Mouse (Mus musculus) gastrocnemius, postnatal 14 days (tissue): ENCODE results near the gene Pgghg. TPM values are rescaled to one million over a fixed set of nuclear protein-coding genes. Genes with fewer than 3 reads are reported as not detected.

Experiments
- DNase-seq: peaks from one replicate; pipeline ENCODE4 v3.0.0; 2021; ENCODE audit warnings: mixed read lengths
- intact Hi-C: fragments of 180-260 bp; cut with DNase I; formaldehyde crosslinking; loops from one replicate; pipeline ENCODE4 v1.15.1; 2025; ENCODE audit warnings: low total_unique reads
- long read RNA-seq, 2 experiments: library from polyadenylated mRNA; stranded (forward); transcript quantifications; one replicate each; pipeline ENCODE4 v2.0.0; 2021
- total RNA-seq, 2 experiments: library from RNA; stranded (reverse); gene quantifications; 2 replicates each; pipeline ENCODE4 v1.2.3; 2021

The Pgghg gene
- 1 to 10 TPM; 6.7 to 6.9 TPM for total RNA-seq
- long read RNA-seq, experiment 1, partial matches to known transcripts = 2 of 5 reads
- long read RNA-seq, experiment 1, other reads (novel, unspliced or antisense) = 2 of 5 reads
- long read RNA-seq, experiment 2, partial matches to known transcripts = 3 of 4 reads
- long read RNA-seq, experiment 2, other reads (novel, unspliced or antisense) = 0 of 4 reads

DNA sequence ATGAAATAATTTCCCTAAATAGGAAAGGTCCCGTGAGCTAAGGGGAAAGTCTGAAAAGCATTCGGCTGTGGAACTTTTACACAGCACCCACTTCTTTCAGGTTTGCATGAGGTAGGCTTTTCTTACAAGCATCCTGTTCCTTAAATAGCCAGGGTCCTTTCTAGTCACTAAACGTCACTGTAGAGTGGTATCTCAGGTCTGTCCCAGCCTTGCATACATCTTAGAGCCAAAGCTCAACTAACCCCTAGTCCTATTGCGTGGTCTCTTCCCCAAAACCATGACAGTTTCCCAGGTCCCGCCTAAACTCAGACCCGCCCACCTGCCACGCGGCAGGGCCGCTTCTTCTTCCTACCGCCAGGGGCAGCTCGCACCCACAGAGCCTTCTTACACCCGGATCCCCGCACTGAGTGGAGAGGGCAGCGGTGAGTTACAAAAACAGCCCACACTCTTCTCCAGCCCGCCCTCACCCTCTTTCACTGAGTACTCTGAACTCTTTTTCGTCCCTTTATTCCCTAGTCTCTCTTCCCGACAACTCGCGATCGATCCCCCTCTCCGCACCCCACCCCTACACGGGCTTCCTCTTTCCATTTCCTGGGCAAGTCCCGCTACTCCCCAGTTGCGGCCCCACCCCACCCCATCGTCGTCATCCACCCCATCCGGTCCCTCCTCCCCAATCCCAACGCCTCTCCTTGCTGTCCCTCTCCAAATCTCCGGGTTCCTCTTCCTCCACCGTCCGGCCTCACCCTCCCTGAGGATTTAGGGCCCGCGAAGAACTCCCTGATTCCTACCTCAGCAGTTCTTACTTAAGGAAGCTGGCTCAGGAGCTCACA lies at the start of gene Pgghg:
Gene Pgghg, plus strand, starts transcription at position 170 of the 830 bp plus-strand sequence.
- intact Hi-C loops = no loop called here
- DNase-seq = peak; percentile 92

DNA sequence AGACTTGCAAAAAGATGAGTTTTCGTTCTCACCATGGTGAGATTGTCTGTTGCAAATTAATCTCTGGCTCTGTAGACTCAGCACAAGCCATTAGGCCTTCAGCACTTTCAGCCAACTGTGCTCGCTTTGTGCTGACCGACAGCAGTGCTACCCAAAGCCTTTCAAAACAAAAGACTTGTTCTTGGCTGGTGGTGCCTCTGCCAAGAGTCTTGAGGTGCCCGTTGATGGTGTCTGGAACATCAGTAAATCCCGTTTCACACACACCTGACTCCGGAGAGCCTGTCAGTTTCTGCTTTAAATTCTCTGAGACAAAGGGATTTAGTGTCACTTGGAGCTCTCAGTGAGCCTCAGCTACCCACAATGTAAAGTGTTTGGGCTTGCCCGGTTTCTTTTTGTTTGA lies 47.2 kb upstream of the Pgghg start:
- intact Hi-C loops = no loop called here
- DNase-seq = no peak

- no peak for DNase-seq
- intact Hi-C loops = no loop called here
These were observed 46.6 kb upstream of the Pgghg start for GRCm38 (mm10) chr7:140894611-140895010.

DNA sequence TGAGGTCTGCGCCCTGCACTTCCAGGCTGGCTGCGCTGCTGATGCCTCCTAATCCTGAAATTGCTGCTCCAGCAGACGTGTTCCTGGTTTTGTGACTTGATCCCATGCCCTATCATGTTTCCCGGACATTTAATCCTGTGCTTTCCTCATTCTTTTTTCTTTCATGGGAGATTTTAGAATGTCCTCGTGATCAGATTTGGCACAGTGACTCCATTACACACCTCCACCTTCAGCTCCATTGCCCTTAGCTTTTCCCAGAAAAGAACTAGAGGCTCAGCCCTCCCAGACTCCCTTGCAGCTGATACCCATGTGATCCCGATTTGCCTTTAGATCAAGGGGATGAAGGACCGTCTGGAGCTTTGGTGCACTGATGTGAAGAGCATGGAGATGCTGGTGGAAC lies 43.3 kb upstream of the Pgghg start:
- DNase-seq = no peak
- intact Hi-C loops = no loop called here

GRCm38 (mm10) chr7:140899121-140899520 lies 42.1 kb upstream of the Pgghg start:
- intact Hi-C loops = no loop called here
- no peak for DNase-seq

DNA sequence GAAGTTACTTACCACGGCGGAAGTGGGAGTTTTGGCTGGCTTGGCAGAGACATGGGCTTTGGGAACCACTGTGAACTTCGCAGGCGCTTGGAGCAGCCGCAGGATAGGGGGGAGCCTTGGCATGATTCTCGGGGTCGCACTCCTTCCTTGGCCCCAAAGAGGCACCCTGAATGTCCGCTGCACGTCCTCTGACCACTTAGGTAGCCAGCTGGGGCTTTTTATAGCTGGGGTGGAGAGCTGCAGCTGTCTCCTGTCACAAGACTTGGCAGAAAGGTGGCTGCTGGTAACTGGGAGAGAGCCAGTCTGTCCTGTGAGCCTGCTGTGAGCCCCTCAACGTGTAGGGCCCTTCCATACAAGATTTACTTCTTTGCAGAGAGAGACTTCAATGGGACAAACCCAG lies 41.0 kb upstream of the Pgghg start, which contains the start of gene Cox8b:
Gene Cox8b, minus strand, starts transcription at position 227 of the 400 bp plus-strand sequence.
- intact Hi-C loops = no loop called here
- peak; percentile 67 for DNase-seq

- intact Hi-C loops = no loop called here
- DNase-seq = peak; percentile 75
These were observed 38.9 kb upstream of the Pgghg start for GRCm38 (mm10) chr7:140902036-140902875.

DNA sequence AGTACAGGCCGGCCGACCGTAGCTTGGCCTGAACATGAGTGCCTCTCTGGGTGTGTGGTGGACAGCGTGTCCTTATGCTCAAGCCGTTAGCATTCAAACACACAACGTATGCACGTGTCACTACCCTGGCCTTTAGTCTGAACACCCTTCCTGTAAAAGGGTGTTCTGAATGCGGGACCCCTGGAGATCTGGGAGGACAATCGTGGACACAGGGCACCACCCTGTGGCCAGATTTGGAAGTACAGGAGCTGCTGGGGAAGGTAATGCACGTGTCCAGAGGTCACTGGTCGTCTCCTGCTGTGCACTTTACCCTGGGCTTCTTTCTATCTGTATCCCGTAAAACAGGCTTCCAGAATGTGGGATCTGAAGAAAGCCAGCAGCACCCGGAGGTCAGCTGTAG lies 38.0 kb upstream of the Pgghg start:
- DNase-seq = peak; percentile 74
- intact Hi-C loops = no loop called here

- DNase-seq = no peak
- intact Hi-C loops = no loop called here
These were observed 35.5 kb upstream of the Pgghg start for GRCm38 (mm10) chr7:140905642-140906081.

DNA sequence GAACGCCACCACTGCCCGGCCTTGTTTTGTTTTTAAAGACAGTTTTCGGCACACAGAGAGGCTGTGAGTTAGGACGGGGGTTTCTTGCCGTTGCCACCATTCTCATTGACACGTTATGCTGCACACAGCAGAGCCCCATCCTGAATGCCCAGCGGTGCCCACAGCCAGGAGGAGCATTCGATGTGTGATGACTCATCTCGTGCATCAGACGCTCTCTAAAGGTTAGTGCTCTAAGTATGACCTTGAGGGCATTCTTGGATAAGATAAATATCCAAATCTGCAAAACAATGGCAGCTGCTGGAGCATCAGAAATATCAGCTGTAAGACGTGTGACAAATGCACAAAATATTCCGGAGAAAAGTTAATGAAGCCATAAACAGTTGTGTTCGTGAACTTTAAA lies 34.1 kb upstream of the Pgghg start:
- DNase-seq = no peak
- intact Hi-C loops = no loop called here

DNA sequence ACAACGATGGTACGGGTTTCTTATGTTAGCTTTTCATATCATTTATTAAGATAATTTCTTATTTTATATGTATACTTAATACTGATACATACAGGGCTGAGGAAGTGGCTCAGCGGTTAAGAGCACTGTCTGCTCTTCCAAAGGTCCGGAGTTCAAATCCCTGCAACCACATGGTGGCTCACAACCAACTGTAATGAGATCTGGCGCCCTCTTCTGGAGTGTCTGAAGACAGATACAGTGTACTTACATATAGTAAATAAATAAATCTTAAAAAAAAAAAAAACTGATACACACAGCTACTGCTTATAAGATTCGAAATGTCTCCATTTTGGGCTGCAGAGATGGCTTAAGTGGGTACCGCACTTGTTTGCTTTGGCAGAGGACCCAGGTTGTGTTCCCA lies 33.5 kb upstream of the Pgghg start:
- no peak for DNase-seq
- intact Hi-C loops = no loop called here

GRCm38 (mm10) chr7:140908181-140908580 lies 33.0 kb upstream of the Pgghg start:
- intact Hi-C loops = no loop called here
- DNase-seq = no peak

DNA sequence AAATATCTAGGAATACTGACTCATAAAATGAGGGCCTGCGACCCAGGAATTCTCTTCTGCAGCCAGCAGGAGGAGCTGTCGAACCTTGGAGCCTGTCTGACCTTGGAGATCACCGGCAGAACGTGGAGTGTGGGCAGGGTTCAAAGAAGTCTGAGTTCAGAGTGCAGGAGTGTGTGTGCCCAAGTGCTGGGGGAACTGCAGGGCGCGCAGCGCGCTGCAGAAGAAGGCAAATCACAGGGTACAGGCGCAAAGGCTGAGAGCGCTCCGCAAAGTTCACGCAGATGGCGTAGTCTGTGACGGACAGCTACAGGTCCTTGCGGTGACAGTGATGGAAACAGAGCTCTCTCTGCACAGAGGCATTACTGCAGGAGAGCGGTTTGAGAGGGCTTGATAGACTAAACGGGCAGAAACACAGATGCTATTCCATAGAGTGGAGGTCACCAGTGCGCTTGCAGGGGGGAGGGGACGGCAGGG lies 32.5 kb upstream of the Pgghg start:
- intact Hi-C loops = no loop called here
- peak; percentile 72 for DNase-seq

- DNase-seq = no peak
- intact Hi-C loops = no loop called here
These were observed 28.9 kb upstream of the Pgghg start for GRCm38 (mm10) chr7:140912293-140912692.

- intact Hi-C loops = no loop called here
- no peak for DNase-seq
These were observed 28.2 kb upstream of the Pgghg start for GRCm38 (mm10) chr7:140912846-140913482.

DNA sequence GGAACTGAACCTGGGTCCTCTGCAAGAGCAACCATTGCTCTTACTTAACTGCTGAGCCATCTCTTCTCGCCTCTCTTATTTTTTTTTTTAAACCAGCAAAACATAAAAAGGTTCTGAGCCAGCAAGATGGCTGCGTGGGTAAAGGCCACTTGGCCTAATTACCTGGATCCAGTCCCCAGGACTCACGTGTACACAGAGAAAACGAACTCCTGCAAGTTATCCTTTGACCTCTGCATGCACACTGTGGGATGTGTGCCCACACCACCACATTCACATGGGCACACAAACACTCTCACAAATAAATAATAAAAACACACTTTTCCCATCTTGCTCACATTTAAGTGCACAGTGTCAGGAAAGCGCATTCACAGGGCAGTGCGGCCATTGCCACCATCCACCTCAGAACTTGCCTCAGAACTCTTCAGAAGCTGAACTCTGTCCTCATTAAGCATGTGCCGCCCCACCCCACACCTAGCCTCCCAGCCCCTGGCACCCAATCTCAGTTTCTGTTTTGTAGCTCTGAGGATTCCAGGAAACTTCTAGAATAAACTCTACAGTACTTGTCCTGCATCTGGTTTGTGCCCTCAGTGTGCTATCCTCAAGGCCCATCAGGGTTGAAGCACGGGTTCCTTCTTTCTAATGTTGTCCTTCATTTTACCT lies 27.0 kb upstream of the Pgghg start:
- no peak for DNase-seq
- intact Hi-C loops = no loop called here

DNA sequence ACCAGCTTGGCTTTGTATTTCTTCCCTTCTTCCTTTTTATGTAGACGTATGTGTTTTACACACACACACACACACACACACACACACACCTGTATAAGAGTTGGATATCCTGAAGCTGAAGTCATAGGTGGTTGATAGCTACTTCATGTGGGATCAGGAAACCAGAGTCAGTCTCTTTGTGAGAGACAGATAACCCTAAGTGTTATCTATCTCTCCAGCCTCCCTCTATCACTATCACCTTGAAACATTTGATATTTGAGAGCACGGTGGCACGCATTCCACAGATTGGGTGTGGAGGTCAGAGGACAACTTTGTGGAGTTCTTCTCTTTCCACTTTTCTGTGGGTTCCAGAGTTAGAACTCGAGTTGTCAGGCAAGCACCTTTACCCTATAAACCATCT lies 21.3 kb upstream of the Pgghg start:
- intact Hi-C loops = no loop called here

DNA sequence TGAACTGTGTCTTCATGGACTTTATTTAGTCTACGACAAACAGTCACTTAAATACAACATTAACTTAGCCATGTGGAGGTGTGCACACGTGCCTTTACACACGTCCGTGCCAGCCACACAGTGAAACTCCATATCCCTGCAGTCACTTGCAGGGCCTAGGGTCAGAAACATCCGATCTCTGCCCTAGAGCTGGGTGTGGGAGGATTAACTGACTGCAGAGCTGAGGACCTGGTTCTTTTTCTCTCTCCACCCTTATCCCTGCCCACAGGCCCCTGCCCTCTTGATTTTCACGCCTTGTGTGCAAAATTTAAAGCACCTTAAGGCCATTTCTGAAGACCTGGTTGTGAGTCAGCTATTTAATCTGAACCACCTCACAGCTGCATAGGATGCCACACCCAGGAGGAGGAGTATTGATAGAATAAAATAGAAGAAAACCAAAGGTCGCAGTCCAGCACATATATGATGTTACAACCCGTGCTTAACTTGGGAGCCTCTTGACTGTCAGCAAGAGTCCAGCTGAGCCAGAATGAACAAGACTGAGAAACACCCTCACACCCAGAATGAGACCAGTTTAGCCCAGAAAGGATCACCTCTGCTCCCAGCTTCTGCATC lies 20.7 kb upstream of the Pgghg start, which contains the start of gene Nlrp6:
Gene Nlrp6, plus strand, starts transcription at position 485 of the 612 bp plus-strand sequence.
- no peak for DNase-seq
- intact Hi-C loops = no loop called here

More for the DNA sequence above, 21.3 kb upstream of the Pgghg start:
- DNase-seq = no peak
